Mouse (Mus musculus) brain, embryonic 14.5 days (tissue): Measurements from ENCODE around the gene Rnf41.

Source experiments
- CTCF ChIP-seq: fragments of 200-500 bp; IDR thresholded peaks from 2 replicates; pipeline ENCODE4 v1.5.1; 2012; ENCODE audit warnings: inconsistent platforms, mild to moderate bottlenecking, moderate library complexity, borderline replicate concordance; ENCODE audit not compliant: insufficient read depth, insufficient read length; ENCODE audit errors: extremely low read depth
- POLR2A ChIP-seq: fragments of 200-500 bp; IDR thresholded peaks from 2 replicates; pipeline ENCODE4 v1.6.1; 2012; ENCODE audit warnings: mild to moderate bottlenecking, inconsistent platforms, borderline replicate concordance; ENCODE audit not compliant: poor library complexity, insufficient read depth, insufficient read length, severe bottlenecking; ENCODE audit errors: extremely low read depth

DNA sequence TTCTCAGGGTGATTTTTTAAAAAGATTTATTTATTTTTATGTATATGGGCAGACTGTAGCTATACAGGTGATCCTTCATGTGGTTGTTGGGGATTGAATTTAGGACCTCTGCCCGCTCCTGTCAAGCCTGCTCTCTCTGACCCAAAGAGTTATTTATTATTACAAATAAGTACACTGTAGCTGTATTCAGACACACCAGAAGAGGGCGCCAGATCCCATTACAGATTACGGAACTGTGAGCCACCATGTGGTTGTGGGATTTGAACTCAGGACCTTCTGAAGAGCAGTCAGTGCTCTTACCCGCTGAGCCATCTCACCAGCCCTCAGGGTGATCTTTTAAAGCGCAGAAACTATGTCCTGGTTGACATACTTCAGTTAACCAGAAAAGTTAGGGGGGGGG is 39.3 kb upstream of the Rnf41 start:
- TF ChIP-seq POLR2A (no peak), CTCF (no peak)
